Comparison of ENCODE assay signal across 1 mouse cellular context in the genomic region with DNA sequence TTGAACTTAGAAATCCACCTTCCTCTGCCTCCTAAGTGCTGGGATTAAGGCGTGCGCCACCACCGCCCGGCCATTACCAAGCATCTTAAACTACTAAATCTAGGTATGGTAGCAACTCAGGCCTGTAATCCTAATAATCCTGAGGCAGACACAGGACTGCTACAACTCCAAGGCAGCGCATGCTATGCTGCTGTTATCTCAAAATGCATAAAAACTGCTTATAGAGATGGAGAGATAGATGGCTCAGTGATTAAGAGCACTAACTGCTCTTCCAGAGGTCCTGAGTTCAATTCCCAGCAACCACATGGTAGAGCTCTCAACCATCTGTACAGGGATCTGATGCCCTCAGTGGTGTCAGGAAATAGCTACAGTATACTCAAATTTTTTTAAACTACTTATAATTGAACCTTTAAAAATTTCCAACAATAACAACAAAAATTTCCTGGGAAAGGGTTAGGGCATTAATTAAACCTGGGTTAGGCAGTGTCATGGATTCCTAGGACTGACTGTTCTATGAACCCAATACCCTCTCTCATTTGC.
TF ChIP-seq lines count a peak whose summit lies in the region.

No protein-coding gene starts in this region.

TF ChIP-seq in CH12.LX, 34 proteins besides CTCF, POLR2A, EP300 and RAD21 (continued from another document):
- TF ChIP-seq NELFE (IDR thresholded peaks at IDR 0.05; ENCODE audit: low read depth, low read length) = peak; percentile 20; the same call in 1 of the 2 replicates
- TF ChIP-seq ZMIZ1 (IDR thresholded peaks at IDR 0.05; ENCODE audit: low read depth, low read length) = peak; percentile 72; the same call in 1 of the 2 replicates
- TF ChIP-seq MYC (IDR thresholded peaks at IDR 0.05; ENCODE audit: low read depth, low read length) = peak; percentile 21; the same call in 1 of the 2 replicates
- TF ChIP-seq MAX (IDR thresholded peaks at IDR 0.05; ENCODE audit: low read length) = no peak
- TF ChIP-seq HCFC1 (IDR thresholded peaks at IDR 0.05; ENCODE audit: low read depth, low read length) = no peak
- TF ChIP-seq CHD1 (IDR thresholded peaks at IDR 0.05; ENCODE audit: low read depth, low read length) = peak; percentile 63; the same call in 1 of the 2 replicates
